Mouse (Mus musculus) liver, adult 2 months (tissue): ENCODE measurements at regions not wholly inside any gene's neighbourhood (a gene's known extent, or its start where the extent isn't known, plus 50 kb on each side); places are given as distances from the start of the nearest gene placed in this dataset.

ENCODE experiments used
- CTCF ChIP-seq: fragments of 200-500 bp; IDR thresholded peaks from 2 replicates; pipeline ENCODE4 v1.5.1; 2011; ENCODE audit warnings: low read depth, low read length, control low read depth
- POLR2A ChIP-seq: fragments of 200-500 bp; IDR thresholded peaks from 2 replicates; pipeline ENCODE4 v1.6.1; 2011; ENCODE audit warnings: low read length, control low read depth; ENCODE audit not compliant: insufficient read depth; ENCODE audit errors: extremely low read depth

DNA sequence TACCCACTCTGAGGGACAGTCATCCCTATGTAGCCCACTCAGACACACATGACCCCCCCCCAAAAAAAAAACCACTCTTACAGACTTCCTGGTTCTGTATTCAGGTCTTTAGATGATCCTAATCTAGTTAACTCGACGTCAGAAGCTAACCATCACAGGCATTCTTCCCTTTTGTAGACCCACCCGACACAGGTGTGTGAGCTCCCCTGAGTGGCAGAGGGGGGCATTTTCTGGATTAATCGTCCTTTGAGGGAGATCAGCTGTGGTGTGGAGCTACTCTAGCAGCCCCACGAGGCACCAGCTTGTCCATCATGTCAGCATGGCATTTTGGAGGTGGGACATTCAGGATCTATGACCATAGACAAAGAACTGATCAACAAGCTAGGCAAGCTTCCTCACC is 50.7 kb upstream of the Tlk1 start:
- TF ChIP-seq POLR2A, result no peak
- no peak for TF ChIP-seq CTCF
